Mouse (Mus musculus) brain, embryonic 14.5 days (tissue): ENCODE measurements around the gene Egf.
A peak's percentile ranks its signal among the peaks of the same experiment; 100 is the strongest.

ENCODE experiments used
- CTCF ChIP-seq: fragments of 200-500 bp; IDR thresholded peaks from 2 replicates; pipeline ENCODE4 v1.5.1; 2012; ENCODE audit warnings: inconsistent platforms, mild to moderate bottlenecking, moderate library complexity, borderline replicate concordance; ENCODE audit not compliant: insufficient read depth, insufficient read length; ENCODE audit errors: extremely low read depth
- POLR2A ChIP-seq: fragments of 200-500 bp; IDR thresholded peaks from 2 replicates; pipeline ENCODE4 v1.6.1; 2012; ENCODE audit warnings: mild to moderate bottlenecking, inconsistent platforms, borderline replicate concordance; ENCODE audit not compliant: poor library complexity, insufficient read depth, insufficient read length, severe bottlenecking; ENCODE audit errors: extremely low read depth

DNA sequence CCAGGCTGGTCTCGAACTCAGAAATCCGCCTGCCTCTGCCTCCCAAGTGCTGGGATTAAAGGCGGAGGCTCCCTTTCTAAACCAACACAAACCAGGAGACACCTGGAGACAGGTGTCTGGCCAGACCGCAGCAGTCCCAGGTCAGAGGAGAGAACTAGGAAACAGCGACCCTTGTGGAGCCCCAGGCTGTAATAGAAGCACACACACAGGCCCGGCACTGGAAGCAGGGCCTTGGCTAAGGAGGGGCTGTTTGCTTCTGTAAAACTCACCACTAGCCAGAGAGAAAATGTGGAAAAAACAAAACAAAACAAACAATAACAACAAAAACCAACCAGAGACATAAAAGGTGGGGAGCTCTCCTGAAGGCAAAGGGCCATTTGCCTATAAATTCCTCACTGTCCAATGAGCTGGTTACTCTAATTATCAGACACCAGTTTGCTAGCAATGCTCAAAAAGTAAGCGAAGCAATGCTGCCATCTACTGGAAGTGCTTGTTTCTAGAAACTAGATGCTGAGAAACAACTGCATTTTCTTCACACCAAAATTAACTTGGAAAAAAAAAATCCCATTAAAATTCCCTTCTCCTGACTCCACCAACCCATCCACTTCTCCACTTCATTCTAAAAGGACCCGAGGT is 68.3 kb downstream of the Egf start:
- TF ChIP-seq CTCF (peak; percentile 65; the same call in 1 of the 2 replicates), POLR2A (no peak)
